Mouse (Mus musculus) testis, adult 2 months (tissue): ENCODE measurements at regions not wholly inside any gene's neighbourhood (a gene's known extent, or its start where the extent isn't known, plus 50 kb on each side); places are given as distances from the start of the nearest gene placed in this dataset.

Source experiments
- CTCF ChIP-seq: fragments of 200-500 bp; IDR thresholded peaks from 2 replicates; pipeline ENCODE4 v1.5.1; 2012; ENCODE audit warnings: low read depth, mild to moderate bottlenecking, inconsistent platforms, low read length, moderate library complexity; ENCODE audit not compliant: control insufficient read depth, insufficient read depth, insufficient replicate concordance
- POLR2A ChIP-seq: fragments of 200-500 bp; IDR thresholded peaks from 2 replicates; pipeline ENCODE4 v1.6.1; 2012; ENCODE audit warnings: low read depth, mild to moderate bottlenecking, inconsistent platforms, low read length, moderate library complexity; ENCODE audit not compliant: control insufficient read depth

GRCm38 (mm10) chr9:74698229-74698628 is 163.5 kb upstream of the Onecut1 start:
- TF ChIP-seq POLR2A (no peak), CTCF (no peak)
